31 mouse cellular contexts compared by ENCODE assay signal in the genomic region with DNA sequence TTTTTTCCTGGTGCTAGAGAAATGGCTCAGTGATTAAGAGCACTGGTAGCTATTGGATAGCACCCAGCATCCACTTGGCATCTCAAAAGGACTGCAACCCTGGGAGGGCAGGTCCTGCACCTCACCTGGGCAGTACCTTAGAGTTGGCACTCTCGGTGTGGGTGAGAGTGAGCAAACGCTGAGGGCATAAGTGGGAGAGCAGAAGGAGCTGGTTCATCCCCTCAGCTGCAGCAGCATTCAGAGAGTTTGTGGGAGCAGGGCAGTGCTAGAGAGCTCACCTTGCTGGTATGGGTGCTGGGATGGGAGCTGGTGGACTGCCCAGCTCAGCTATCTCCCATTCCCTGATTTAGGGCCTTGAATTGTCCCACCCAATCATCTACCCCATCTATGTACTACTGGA.
DNase-seq lines count a peak whose midpoint lies in the region; ATAC-seq and TF ChIP-seq lines count a peak whose summit lies in the region.
"Had no signal": no experiment of that assay in that cellular context is flagged by ENCODE, and none has a peak within 500 bp of the region (broad histone marks: within the 10 kb centered on the region; RNA-seq: fewer than 3 reads in every experiment).

No protein-coding gene starts in this region.

- DNase-seq in cerebellum, postnatal 4 days (ENCODE audit: low spot score in 2 of 2), result no peak
- no peak for DNase-seq in midbrain, embryonic 10.5 days (ENCODE audit: low spot score)
- peak; percentile 55 to 64 for DNase-seq in cerebellum, postnatal 10 days
- DNase-seq in right cerebral cortex, postnatal 4 days, result no peak
- no peak for DNase-seq in lung, postnatal 10 days
- DNase-seq: adrenal gland, postnatal 10 days; gastrocnemius, postnatal 14 days; heart, postnatal 14 days; kidney, adult 18-20 months; kidney, postnatal 25 days; liver, embryonic 13.5 days; lung, adult 18-20 months; right cerebral cortex, postnatal 25 days; spleen, adult 18-20 months; thymus, adult 18-20 months; thymus, postnatal 25 days had no signal

- H3K4me3 ChIP-seq in midbrain, embryonic 12.5 days, result no peak overlapping the region
- H3K4me3 ChIP-seq in midbrain, embryonic 10.5 days, result no peak overlapping the region
- H3K4me3 ChIP-seq in olfactory bulb, adult 2 months (ENCODE audit: insufficient read depth, low read depth, low read length), result no peak overlapping the region
- H3K4me3 ChIP-seq: forebrain, embryonic 13.5 days; hindbrain, embryonic 10.5 days; kidney, embryonic 15.5 days; layer of hippocampus, adult 2 months; left cerebral cortex, adult 2 months; limb, embryonic 10.5 days; limb, embryonic 15.5 days; liver, embryonic 13.5 days had no signal

- 71% methylated on average over 2 of the region's 2 CpGs for WGBS in midbrain, embryonic 12.5 days
- WGBS in midbrain, embryonic 10.5 days, result 79% methylated on average over 2 of the region's 2 CpGs
- 73% methylated on average over 2 of the region's 2 CpGs for WGBS in olfactory bulb, adult 2 months

- H3K27ac ChIP-seq in midbrain, embryonic 12.5 days (replicated peaks), result no peak overlapping the region
- no peak overlapping the region for H3K27ac ChIP-seq in midbrain, embryonic 10.5 days (replicated peaks)
- H3K27ac ChIP-seq in olfactory bulb, adult 2 months (ENCODE audit: insufficient read depth, low read depth, low read length), result 0 out of 2 replicates have a peak overlapping the region, but pooled peaks have one; percentile 20
- H3K27ac ChIP-seq: forebrain, embryonic 13.5 days; hindbrain, embryonic 10.5 days; kidney, embryonic 15.5 days; left cerebral cortex, adult 2 months; limb, embryonic 10.5 days; limb, embryonic 15.5 days; liver, embryonic 13.5 days; macrophage; stomach, postnatal 0 days had no signal

- H3K36me3 ChIP-seq in midbrain, embryonic 12.5 days, result no peaks in the 10 kb centered on the region
- H3K36me3 ChIP-seq in midbrain, embryonic 10.5 days, result no peaks in the 10 kb centered on the region
- H3K36me3 ChIP-seq: hindbrain, embryonic 10.5 days; kidney, embryonic 15.5 days; limb, embryonic 10.5 days; limb, embryonic 15.5 days; liver, embryonic 13.5 days had no signal

- TF ChIP-seq POLR2A in olfactory bulb, adult 2 months (IDR thresholded peaks at IDR 0.05; ENCODE audit: insufficient read depth, low read depth, low read length), result no peak

- no peaks in the 10 kb centered on the region for H3K4me1 ChIP-seq in midbrain, embryonic 12.5 days
- H3K4me1 ChIP-seq in midbrain, embryonic 10.5 days, result no peaks in the 10 kb centered on the region
- H3K4me1 ChIP-seq in olfactory bulb, adult 2 months (ENCODE audit: control insufficient read depth, insufficient read depth, low read length), result 0 out of 2 replicates have a peak, but pooled peaks cover 3% of the 10 kb centered on the region
- H3K4me1 ChIP-seq: forebrain, embryonic 13.5 days; hindbrain, embryonic 10.5 days; kidney, embryonic 15.5 days; limb, embryonic 10.5 days; limb, embryonic 15.5 days; liver, embryonic 13.5 days had no signal

- H3K9me3 ChIP-seq in midbrain, embryonic 12.5 days, result no peaks in the 10 kb centered on the region
- no peaks in the 10 kb centered on the region for H3K9me3 ChIP-seq in midbrain, embryonic 10.5 days (replicated peaks)
- H3K9me3 ChIP-seq: forebrain, embryonic 13.5 days; hindbrain, embryonic 10.5 days; kidney, embryonic 15.5 days; limb, embryonic 10.5 days; limb, embryonic 15.5 days; liver, embryonic 13.5 days had no signal

- H3K4me2 ChIP-seq in midbrain, embryonic 12.5 days (replicated peaks), result no peak overlapping the region
- H3K4me2 ChIP-seq: forebrain, embryonic 13.5 days; kidney, embryonic 15.5 days; limb, embryonic 15.5 days; liver, embryonic 13.5 days; midbrain, embryonic 11.5 days had no signal

- no peaks in the 10 kb centered on the region for H3K27me3 ChIP-seq in midbrain, embryonic 12.5 days
- no peaks in the 10 kb centered on the region for H3K27me3 ChIP-seq in midbrain, embryonic 10.5 days (ENCODE audit: low read depth, poor library complexity, severe bottlenecking)
- H3K27me3 ChIP-seq: CH12.LX; forebrain, embryonic 13.5 days; kidney, embryonic 15.5 days; limb, embryonic 15.5 days; liver, embryonic 13.5 days had no signal

- ATAC-seq in cerebellum, adult (ENCODE audit: insufficient number of reproducible peaks, low FRiP score, low TSS enrichment), result peak; percentile 67; the same call in 1 of the 2 replicates
- ATAC-seq in midbrain, embryonic 12.5 days (ENCODE audit: low FRiP score, low read depth), result 0 out of 2 replicates have a peak, but pooled peaks have one; percentile 9
- ATAC-seq: forebrain, embryonic 13.5 days; lung, postnatal 0 days had no signal

- H3K9ac ChIP-seq in midbrain, embryonic 12.5 days (replicated peaks), result no peak overlapping the region
- H3K9ac ChIP-seq: forebrain, embryonic 13.5 days; kidney, embryonic 15.5 days; limb, embryonic 15.5 days; liver, embryonic 13.5 days had no signal

- no peak for TF ChIP-seq CTCF in olfactory bulb, adult 2 months (IDR thresholded peaks at IDR 0.05; ENCODE audit: insufficient read depth, low read depth, low read length)

Comparison
In these comparisons a context has a peak if more than half of its experiments do, and no peak if none do; other contexts are left out.
1. DNase-seq: peak in cerebellum, postnatal 10 days (2 of 2); none in cerebellum, postnatal 4 days (0 of 2), midbrain, embryonic 10.5 days (single experiment), right cerebral cortex, postnatal 4 days (single experiment) and lung, postnatal 10 days (single experiment).